Mouse (Mus musculus): Measurements from ENCODE around the gene Slc30a5.

DNA sequence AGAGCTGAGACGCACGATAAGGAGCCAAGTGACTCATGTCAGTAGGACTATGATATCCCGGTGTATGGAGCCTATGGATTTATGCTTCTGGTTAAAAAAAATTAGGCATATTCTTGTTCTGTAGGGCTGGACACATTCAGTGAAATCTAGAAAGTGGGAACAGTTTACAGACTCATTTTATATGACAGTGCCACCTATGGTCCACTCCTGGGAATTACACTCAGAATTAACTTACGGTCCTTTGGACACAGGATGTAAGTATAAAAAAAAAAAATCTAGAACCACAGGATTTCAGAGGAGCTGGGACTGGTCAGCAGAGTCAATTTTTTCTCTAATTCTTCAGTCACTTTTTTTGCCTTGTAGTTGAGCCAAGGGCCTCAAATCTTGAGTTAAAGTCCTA, 20.9 kb upstream of the Slc30a5 start:
- TF ChIP-seq POLR2A (IDR thresholded peaks at IDR 0.05; ENCODE audit: insufficient read length, low read depth) (no peak), TCF12 (IDR thresholded peaks at IDR 0.05; ENCODE audit: insufficient read depth, poor library complexity, severe bottlenecking) (no peak), MYOD1 (IDR thresholded peaks at IDR 0.05; ENCODE audit: control insufficient read depth in 1 of 3, insufficient read length in 2 of 3, low read depth in 2 of 3) (no peak), USF1 (IDR thresholded peaks at IDR 0.05; ENCODE audit: low read depth) (no peak), MYOG (IDR thresholded peaks at IDR 0.05; ENCODE audit: control insufficient read depth in 1 of 3, insufficient read depth in 1 of 3, insufficient read length in 2 of 3, low read depth in 2 of 3) (no peak)

All from myocyte (in vitro differentiated cells).